Mouse (Mus musculus): ENCODE data around the gene Nprl3. TPM values are rescaled to one million over a fixed set of nuclear protein-coding genes. Genes with fewer than 3 reads are reported as not detected.

Nprl3 gene
- polyA plus RNA-seq, 1 experiment from 2014 or later, result 41.2 TPM

DNA sequence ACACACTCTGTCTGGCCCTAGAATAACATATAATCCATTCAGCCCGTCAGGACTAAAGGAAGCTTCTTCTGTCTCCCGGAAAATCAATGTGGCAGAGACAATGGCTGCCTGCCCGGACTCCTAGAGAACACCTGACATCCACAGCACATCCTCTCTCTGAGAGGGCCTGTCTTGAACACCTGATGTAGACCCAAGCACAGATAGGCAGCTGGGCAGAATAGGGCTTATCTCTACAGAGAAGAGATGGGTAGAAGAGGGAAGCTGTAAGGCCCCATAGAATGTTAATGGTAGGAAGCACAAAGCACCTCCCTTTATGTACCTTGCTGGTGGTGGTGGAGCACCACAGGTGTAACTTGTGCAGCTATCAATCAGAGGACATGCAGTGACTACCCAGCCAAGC, 25.3 kb downstream of the Nprl3 start:
- ATAC-seq (ENCODE audit: insufficient number of reproducible peaks, low FRiP score, low TSS enrichment, low read depth), result no peak
- peaks cover 57% of the 10 kb centered on the region for H3K36me3 ChIP-seq

DNA sequence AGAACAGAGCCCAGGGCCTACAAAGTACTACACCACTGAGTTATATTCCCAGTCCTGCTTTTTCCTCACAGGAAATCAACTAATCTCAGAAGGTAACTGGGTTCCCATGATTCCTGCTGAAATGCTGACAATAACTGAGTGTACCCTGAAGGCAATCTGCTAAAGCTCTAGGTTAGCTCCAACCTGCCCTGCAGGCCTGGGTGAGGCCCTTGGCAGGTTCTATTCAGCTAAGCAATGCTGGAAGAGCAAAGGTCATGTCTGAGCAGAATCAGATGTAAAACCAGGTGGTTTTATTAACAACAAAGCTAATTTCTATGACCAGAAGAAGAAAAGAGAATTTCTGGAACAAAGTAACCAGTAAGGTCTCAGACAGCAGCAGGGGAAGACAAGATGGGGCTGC, 26.1 kb downstream of the Nprl3 start:
- Histone ChIP-seq H3K27ac (replicated peaks) (no peak overlapping the region), H3K9ac (no peak overlapping the region), H3K4me3 (replicated peaks) (no peak overlapping the region), H3K27me3 (no peaks in the 10 kb centered on the region), H3K9me3 (replicated peaks) (no peaks in the 10 kb centered on the region), H3K36me3 (peaks cover 51% of the 10 kb centered on the region), H3K4me1 (peaks cover 37% of the 10 kb centered on the region), H3K4me2 (replicated peaks) (no peak overlapping the region)
- no peak for ATAC-seq (ENCODE audit: insufficient number of reproducible peaks, low FRiP score, low TSS enrichment, low read depth)

More for the DNA sequence above, 25.3 kb downstream of the Nprl3 start:
- H3K4me3 ChIP-seq (replicated peaks), result no peak overlapping the region
- no peaks in the 10 kb centered on the region for H3K27me3 ChIP-seq
- no peak overlapping the region for H3K27ac ChIP-seq (replicated peaks)
- H3K9me3 ChIP-seq (replicated peaks), result no peaks in the 10 kb centered on the region
- H3K9ac ChIP-seq, result no peak overlapping the region
- no peak overlapping the region for H3K4me2 ChIP-seq (replicated peaks)
- H3K4me1 ChIP-seq, result peaks cover 29% of the 10 kb centered on the region
- WGBS, result 85% methylated on average over 3 of the region's 3 CpGs

DNA sequence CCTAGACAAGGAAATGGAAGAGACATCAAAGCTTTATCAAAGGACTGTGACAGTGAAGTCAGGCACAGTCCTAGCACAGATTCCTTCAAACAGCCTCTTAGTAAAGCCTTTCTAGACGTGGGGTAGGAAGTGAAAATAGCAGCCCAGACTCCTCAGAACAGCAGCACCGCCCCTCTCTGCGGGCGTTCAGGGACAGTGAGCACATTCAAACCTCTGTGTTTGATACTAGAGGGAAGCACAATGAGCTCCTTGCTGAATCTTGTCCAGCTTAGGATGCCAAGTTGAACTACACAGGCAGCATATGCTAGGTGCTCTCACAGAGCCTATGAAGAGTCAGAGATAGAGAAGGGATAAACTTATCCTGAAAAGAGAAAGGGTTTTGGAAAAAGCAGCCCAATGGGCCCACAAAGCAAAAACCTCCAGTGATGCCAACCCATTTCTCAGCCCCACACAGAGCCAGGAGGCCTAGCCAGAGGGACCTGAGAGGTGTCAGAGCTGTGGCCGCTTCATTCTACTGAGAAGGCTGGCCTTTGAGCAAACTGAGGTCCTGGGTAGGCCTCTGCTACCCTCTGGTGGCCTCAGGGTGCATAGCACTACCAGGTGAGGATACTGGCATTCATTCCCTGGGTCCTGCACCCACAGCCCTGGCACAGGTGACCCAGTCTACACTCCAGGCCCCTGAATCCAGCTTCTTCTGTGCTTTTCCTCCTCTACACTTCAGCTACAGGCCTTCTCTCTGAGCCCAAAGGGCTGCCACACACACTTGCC, 29.2 kb downstream of the Nprl3 start:
- no peaks in the 10 kb centered on the region for H3K9me3 ChIP-seq (replicated peaks)
- H3K36me3 ChIP-seq, result peaks cover 52% of the 10 kb centered on the region
- peaks cover 48% of the 10 kb centered on the region for H3K4me1 ChIP-seq
- no peak overlapping the region for H3K4me2 ChIP-seq (replicated peaks)
- no peaks in the 10 kb centered on the region for H3K27me3 ChIP-seq
- no peak overlapping the region for H3K4me3 ChIP-seq (replicated peaks)
- no peak for ATAC-seq (ENCODE audit: insufficient number of reproducible peaks, low FRiP score, low TSS enrichment, low read depth)
- no peak overlapping the region for H3K9ac ChIP-seq
- WGBS, result 63% methylated on average over 5 of the region's 5 CpGs
- H3K27ac ChIP-seq (replicated peaks), result no peak overlapping the region

DNA sequence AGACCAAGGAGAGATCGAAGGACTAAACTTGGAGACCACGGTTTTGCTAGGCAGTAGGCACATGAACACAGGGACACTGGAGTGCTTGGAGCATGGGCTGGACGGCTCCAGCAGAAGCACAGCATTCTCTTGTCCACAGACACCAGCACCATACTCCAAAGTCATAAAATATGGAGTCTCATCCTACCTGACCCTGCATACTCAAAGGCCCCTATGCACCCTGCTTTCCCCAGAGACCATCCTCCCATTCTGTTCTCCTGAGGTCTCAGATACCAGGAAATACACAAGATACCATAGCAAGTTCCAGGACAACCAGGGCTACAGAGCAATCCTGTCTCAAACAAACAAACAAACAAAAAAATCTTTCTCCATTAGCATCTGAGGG, 30.1 kb downstream of the Nprl3 start:
- ATAC-seq (ENCODE audit: insufficient number of reproducible peaks, low FRiP score, low TSS enrichment, low read depth), result no peak
- no peak overlapping the region for H3K4me3 ChIP-seq (replicated peaks)
- H3K4me2 ChIP-seq (replicated peaks), result no peak overlapping the region
- peaks cover 56% of the 10 kb centered on the region for H3K36me3 ChIP-seq
- no peak overlapping the region for H3K27ac ChIP-seq (replicated peaks)
- no peak overlapping the region for H3K9ac ChIP-seq
- WGBS, result 94% methylated on average over 3 of the region's 3 CpGs
- H3K4me1 ChIP-seq, result peaks cover 51% of the 10 kb centered on the region
- H3K27me3 ChIP-seq, result no peaks in the 10 kb centered on the region
- no peaks in the 10 kb centered on the region for H3K9me3 ChIP-seq (replicated peaks)

DNA sequence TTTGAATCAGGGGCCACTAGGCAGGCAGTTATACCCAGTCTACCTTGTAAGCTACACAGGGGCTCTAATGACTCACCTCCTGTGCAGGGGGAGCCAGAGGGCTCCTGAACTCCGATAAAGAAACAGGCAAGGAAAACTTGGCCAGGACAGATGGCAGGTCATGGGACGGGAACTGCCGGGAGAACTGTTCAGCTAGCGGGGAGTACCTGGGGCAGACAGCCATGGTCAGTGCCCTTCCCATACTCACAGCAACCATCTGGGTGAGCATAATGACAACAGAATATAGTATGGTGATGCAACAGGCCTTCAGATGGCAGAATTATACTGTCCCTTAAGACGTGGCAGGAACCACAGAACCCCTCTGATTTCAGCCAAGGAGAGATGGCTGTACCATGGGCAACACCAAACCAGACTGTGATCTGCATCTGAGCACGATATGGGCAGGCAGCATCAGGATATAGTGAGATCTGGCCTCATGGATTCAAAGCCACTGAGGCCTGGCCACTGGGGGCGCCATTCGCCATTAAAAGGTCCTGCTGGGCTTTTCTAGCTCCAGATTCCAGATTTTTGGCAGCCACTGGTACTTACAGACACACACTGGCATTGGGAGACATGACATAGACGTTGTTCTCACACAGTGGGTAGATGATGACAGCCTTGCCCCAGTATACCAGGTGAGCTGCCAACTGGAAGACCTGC, 30.6 kb downstream of the Nprl3 start:
- no peaks in the 10 kb centered on the region for H3K27me3 ChIP-seq
- peak overlapping the region; percentile 75; the same call in 1 of the 2 replicates for H3K27ac ChIP-seq (replicated peaks)
- H3K4me3 ChIP-seq (replicated peaks), result no peak overlapping the region
- no peak for ATAC-seq (ENCODE audit: insufficient number of reproducible peaks, low FRiP score, low TSS enrichment, low read depth)
- H3K4me2 ChIP-seq (replicated peaks), result no peak overlapping the region
- peaks cover 51% of the 10 kb centered on the region for H3K4me1 ChIP-seq
- no peak overlapping the region for H3K9ac ChIP-seq
- 57% methylated on average over 9 of the region's 9 CpGs for WGBS
- no peaks in the 10 kb centered on the region for H3K9me3 ChIP-seq (replicated peaks)
- peaks cover 61% of the 10 kb centered on the region for H3K36me3 ChIP-seq

DNA sequence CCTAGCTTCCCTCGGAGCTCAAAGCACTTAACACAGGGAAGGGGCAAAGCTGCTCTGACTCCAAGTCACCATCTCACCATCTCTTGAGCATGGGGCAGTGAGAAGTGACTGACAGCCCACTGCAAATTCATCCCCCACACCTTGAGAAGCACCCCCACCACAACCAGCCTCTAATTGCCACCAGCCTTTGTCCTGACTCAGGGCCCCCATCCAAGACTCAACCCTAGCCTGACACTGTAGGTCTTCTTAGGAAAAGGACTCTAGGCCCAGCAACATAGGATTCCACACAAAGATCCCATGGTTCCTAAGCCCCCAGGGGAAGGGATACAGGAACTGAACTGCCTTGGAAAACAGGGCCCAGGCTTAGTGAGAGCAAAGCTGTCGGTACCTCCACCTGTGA, 31.4 kb downstream of the Nprl3 start:
- ATAC-seq (ENCODE audit: insufficient number of reproducible peaks, low FRiP score, low TSS enrichment, low read depth), result no peak
- 49% methylated on average over 2 of the region's 2 CpGs for WGBS
- H3K27ac ChIP-seq (replicated peaks), result peak overlapping the region; percentile 75

DNA sequence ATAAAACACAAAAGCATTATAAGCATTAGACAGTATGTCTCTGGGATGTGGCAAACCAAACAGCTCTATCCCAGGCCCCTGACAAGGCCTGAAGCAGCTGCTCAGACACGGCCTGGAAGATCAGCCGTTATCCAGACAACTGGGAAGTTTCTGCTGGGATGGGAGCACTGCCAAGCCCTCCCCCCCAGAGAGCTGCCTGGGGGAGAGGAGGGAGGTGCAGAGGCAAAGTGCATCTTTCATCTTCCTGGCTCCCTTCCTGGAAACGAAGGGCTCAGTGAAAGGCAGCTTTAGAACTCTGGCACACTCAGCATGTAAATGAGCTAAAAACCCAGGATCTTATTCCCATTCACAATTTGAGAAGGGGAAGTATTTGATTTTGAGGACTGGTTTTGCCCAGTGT, 31.9 kb downstream of the Nprl3 start:
- H3K4me2 ChIP-seq (replicated peaks), result no peak overlapping the region
- WGBS, result 9% methylated on average over 3 of the region's 3 CpGs
- peaks cover 51% of the 10 kb centered on the region for H3K4me1 ChIP-seq
- no peaks in the 10 kb centered on the region for H3K27me3 ChIP-seq
- H3K4me3 ChIP-seq (replicated peaks), result no peak overlapping the region
- H3K9me3 ChIP-seq (replicated peaks), result no peaks in the 10 kb centered on the region
- ATAC-seq (ENCODE audit: insufficient number of reproducible peaks, low FRiP score, low TSS enrichment, low read depth), result peak; percentile 44; the same call in 1 of the 2 replicates
- no peak overlapping the region for H3K9ac ChIP-seq
- peaks cover 62% of the 10 kb centered on the region for H3K36me3 ChIP-seq
- H3K27ac ChIP-seq (replicated peaks), result peak overlapping the region; percentile 75

More for the DNA sequence above, 31.4 kb downstream of the Nprl3 start:
- H3K4me3 ChIP-seq (replicated peaks), result no peak overlapping the region
- no peak overlapping the region for H3K9ac ChIP-seq
- peaks cover 51% of the 10 kb centered on the region for H3K4me1 ChIP-seq
- no peaks in the 10 kb centered on the region for H3K27me3 ChIP-seq
- H3K4me2 ChIP-seq (replicated peaks), result no peak overlapping the region
- no peaks in the 10 kb centered on the region for H3K9me3 ChIP-seq (replicated peaks)
- H3K36me3 ChIP-seq, result peaks cover 61% of the 10 kb centered on the region

DNA sequence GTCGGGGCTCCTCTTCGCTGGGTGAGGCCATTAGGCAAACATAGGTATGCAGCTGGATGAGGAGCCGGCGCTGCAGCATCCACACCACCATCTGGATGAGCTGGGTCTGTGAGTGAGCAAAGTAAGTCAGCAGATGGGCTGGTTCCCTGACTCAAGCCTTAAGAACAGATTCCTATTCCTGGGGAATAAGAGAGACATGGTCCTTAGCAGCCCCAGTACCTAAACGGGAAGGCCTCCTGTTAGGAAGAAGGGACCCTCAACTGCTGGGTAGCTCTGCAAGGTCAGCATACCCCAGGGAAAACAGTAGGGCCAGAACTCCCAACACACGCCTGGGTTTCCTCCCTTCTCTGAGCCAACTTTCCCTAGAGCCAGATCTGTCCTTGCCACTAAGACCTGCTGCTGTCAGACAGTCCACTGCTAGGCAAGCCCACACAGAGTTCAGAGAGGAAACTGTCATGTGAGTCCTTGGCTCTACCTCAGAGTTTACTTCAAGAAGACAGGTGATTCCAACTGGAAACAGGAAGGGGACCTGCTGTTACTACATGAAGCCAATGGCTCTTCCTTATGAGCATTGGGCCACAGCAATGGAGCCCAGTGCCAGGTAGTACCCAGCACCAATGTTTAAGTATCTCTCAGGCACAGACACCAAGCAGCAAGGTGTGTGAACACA, 32.6 kb downstream of the Nprl3 start:
- Histone ChIP-seq H3K4me2 (replicated peaks) (no peak overlapping the region), H3K27me3 (no peaks in the 10 kb centered on the region), H3K36me3 (peaks cover 61% of the 10 kb centered on the region), H3K4me3 (replicated peaks) (no peak overlapping the region), H3K9ac (no peak overlapping the region), H3K9me3 (replicated peaks) (no peaks in the 10 kb centered on the region), H3K4me1 (peaks cover 51% of the 10 kb centered on the region), H3K27ac (replicated peaks) (0 out of 2 replicates have a peak overlapping the region, but pooled peaks have one; percentile 75)
- WGBS, result 78% methylated on average over 6 of the region's 6 CpGs
- ATAC-seq (ENCODE audit: insufficient number of reproducible peaks, low FRiP score, low TSS enrichment, low read depth), result no peak

DNA sequence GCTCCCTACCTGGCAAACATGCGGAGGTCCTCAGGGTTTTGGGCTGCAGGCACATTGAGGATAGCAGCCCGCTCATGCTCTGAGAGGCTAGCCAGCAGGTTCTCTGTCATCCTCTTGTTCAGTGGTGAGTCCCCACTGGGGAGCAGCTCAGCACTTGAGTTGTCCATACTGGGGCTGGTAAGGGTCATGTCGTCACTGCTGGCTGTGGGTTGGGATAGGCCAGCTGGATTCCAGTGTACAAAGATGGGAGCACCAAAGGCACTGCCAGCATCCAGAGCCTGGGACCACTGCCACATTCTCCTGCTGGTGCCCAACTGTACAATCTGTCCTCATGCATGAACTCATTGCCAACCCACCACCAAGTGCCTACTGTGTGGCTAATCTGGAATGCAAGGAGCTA, 33.6 kb downstream of the Nprl3 start:
- H3K36me3 ChIP-seq, result peaks cover 61% of the 10 kb centered on the region
- H3K4me1 ChIP-seq, result peaks cover 51% of the 10 kb centered on the region
- WGBS, result 90% methylated on average over 3 of the region's 3 CpGs
- H3K9me3 ChIP-seq (replicated peaks), result no peaks in the 10 kb centered on the region
- no peak overlapping the region for H3K9ac ChIP-seq
- ATAC-seq (ENCODE audit: insufficient number of reproducible peaks, low FRiP score, low TSS enrichment, low read depth), result no peak
- no peak overlapping the region for H3K4me2 ChIP-seq (replicated peaks)
- H3K4me3 ChIP-seq (replicated peaks), result no peak overlapping the region
- H3K27me3 ChIP-seq, result no peaks in the 10 kb centered on the region
- H3K27ac ChIP-seq (replicated peaks), result no peak overlapping the region

DNA sequence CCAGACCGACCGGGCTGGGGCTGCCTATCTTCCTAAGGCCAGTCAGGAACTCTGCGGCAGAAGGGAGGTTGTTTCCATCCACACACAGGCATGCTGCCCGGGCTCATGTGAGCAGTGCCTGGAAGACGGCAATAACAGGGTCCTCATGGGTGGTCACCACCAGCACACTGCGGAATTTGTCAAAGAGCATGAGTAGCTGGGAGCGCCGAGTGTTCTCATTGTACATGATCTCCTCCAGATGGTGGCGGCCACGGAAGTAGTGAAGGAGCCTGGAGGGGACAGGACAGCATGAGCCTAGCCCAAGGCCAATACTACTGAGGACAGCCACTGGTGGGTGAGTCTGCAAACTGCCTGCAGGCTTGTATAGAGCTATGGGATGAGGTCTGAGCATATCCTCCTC, 34.7 kb downstream of the Nprl3 start:
- Histone ChIP-seq H3K27me3 (no peaks in the 10 kb centered on the region), H3K4me3 (replicated peaks) (no peak overlapping the region), H3K9ac (no peak overlapping the region), H3K9me3 (replicated peaks) (no peaks in the 10 kb centered on the region), H3K27ac (replicated peaks) (no peak overlapping the region; the same call in 1 of the 2 replicates), H3K36me3 (peaks cover 60% of the 10 kb centered on the region), H3K4me2 (replicated peaks) (no peak overlapping the region), H3K4me1 (peaks cover 48% of the 10 kb centered on the region)
- ATAC-seq (ENCODE audit: insufficient number of reproducible peaks, low FRiP score, low TSS enrichment, low read depth), result peak; percentile 36; the same call in 1 of the 2 replicates
- 59% methylated on average over 10 of the region's 10 CpGs for WGBS

DNA sequence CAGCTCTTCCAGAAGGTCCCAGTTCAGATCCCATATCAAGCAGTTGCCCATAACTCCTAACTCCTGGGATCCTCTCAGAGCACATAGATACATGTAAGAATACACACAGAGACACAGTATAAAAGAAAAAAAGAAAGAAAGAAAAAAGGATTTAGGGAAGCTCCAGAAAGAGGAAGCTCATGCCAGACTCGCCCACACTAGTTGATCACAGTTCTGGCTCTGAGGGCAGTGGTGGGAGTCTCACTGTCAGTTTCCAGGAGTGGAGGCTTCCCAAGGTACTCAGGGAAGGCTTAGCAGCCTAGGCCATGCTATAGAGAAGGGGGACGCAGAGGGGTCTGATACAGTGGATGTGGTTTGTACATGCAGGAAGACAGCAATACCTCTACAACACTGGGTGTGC, 36.4 kb downstream of the Nprl3 start:
- ATAC-seq (ENCODE audit: insufficient number of reproducible peaks, low FRiP score, low TSS enrichment, low read depth), result no peak
- Histone ChIP-seq H3K27me3 (no peaks in the 10 kb centered on the region), H3K9me3 (replicated peaks) (no peaks in the 10 kb centered on the region), H3K36me3 (peaks cover 58% of the 10 kb centered on the region), H3K4me1 (peaks cover 50% of the 10 kb centered on the region), H3K4me2 (replicated peaks) (no peak overlapping the region), H3K9ac (no peak overlapping the region), H3K4me3 (replicated peaks) (no peak overlapping the region), H3K27ac (replicated peaks) (no peak overlapping the region)
- 89% methylated on average over 2 of the region's 2 CpGs for WGBS

Measured in embryonic facial prominence, embryonic 15.5 days (tissue).